Mouse (Mus musculus) R1 (cell line): ENCODE measurements around the gene Ap3m1.
A peak's percentile ranks its signal among the peaks of the same experiment; 100 is the strongest.

Source experiments
- DNase-seq: peaks from one replicate; pipeline ENCODE4 v3.0.0-alpha.2; 2018; ENCODE audit warnings: low read depth, low spot score

The Ap3m1 gene

DNA sequence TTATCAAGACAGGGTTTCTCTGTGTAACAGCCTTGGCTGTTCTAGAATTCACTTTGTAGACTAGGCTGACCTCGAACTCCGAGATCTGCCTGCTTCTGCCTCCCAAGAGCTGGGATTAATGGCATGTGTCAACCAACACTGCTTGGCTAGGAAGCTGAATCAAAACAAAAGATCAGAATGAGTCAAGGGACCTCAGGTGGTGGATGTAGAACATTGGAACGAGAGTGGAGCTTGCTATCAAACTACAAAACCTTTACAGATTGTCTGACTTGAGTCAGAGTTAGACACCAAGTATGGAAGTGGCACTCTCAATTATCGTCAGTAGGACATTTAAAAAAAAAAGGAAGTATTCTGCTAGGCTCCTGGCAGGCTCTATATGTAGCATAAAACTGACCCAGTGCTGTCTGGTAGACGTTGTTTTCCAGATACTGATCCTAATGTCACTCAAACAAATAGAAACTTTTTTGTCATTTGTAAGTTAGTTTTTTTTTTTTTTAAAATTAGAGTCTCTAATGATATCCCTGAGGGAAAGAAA lies 38.4 kb downstream of the Ap3m1 start:
- DNase-seq, result no peak

DNA sequence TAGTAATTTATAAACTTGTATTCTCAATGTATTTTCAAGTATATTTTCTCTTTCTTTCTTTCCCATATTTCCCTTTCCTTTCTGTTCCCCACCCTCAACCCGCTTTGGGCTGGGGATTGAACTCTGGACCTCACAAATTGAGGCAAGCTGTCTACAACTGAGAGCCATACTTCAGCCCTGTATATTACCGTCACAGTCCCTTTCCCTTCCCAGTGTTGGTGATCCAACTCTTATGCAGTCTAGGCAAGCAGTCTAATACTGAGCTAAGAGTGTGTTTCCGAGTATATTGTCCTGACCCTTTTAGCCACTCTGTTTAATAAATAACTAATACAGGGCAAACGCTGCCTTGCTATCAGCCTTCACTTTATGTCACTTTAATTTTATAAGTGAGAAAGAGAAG lies 52.7 kb downstream of the Ap3m1 start:
- DNase-seq, result no peak

DNA sequence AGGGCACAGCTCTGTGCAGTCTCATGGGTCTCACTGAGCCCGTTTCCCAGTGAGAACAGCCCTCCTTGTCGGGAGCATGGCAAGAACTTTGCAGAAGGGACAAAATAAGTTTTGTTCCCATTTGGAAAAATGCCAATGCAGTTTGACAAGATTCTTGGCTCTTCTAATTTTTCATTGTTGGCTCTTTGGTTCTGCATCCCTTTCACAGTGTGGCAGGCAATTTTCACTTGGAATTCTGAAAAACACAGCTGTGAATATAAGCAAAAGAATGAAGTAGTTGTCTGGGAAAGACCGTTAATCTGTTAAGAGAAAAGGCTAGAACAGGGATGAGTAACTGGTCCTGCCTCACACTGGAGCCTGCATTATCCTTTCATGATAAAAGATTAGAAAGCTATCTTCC lies 54.8 kb downstream of the Ap3m1 start:
- DNase-seq, result no peak

DNA sequence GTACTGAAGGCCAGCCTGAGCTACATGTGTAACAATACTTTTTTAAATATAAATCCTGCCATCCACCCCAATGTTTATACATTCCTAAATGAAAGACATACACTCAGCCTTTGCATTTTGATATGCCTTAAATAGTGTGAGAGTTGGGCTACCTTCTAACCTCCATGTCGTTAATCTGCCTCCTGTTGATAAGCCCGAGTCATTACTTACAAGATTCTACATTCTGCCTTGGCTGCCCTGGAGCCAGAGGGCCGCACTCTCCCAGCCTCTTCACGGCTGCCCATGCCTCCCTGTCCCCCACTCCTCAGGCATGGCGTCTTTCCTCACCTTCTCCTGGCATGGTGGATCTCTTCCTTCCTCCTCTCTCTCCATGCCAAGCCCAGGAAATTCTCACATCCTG lies 55.9 kb downstream of the Ap3m1 start:
- no peak for DNase-seq

DNA sequence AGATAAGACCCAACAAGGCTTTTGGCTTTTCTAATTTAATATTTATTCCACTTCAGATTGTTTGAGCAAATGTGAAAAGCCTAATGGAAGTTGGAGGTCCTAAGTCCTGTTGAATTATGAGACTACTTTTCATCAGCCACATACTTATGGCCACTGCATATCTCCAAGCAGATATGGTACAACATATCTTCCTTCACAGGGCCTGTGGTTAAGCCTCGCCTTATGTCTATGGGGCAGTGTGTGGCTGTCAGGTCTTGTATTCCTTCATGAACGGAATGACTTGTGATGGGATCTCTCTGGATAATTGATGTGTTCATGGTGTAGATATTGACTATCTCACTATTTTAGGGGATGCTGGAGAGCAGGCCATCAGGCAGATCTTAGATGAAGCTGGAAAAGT lies 56.8 kb downstream of the Ap3m1 start:
- DNase-seq, result no peak

DNA sequence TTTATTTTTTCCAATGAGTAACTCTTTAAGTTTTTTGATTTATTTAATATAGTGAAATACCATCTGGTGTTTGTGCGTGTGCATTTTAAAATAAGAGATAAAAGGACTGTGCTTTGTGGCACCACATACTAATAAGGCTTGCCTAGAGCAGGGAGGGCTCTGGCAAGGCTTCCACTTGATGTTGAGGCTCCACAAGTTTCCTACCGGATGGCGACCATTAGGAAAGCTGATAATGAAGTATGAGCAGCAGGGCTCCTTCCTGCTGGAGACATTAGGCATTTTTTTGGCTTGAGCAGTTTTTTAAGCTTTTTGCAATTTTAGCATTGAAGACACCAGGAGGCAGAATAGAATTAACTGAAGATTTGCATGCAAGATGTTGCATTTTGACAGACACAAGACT lies 57.8 kb downstream of the Ap3m1 start:
- no peak for DNase-seq

DNA sequence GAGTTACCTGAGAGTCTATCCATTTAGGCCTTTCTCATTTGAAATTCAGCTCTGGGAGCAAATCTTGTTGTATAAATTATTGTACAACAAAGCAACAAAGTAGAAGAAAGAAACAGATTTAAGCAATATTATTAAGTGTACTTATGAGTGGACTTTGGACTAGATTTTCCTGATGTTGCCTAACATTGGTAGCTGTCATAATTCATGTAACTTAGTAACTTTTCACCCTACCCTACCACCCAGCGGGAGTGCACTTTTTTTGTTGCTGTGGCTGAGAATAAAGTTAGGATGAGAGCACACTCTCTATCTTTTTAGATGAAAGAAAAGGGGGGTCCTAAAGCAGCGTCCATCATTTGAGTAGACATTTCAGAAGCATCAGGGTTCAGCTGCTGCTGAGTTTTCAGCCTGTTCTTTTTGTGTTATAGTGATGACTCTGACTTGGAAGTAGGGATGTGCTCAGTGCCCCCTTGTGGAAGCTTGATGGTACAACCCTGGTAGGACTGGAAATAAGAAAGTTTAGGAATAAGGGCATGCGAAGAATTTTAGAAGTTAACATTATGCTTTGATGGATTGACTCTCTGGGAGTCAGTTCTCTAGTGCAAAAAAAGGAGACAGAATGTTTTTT lies 59.1 kb downstream of the Ap3m1 start:
- peak; percentile 65 for DNase-seq

DNA sequence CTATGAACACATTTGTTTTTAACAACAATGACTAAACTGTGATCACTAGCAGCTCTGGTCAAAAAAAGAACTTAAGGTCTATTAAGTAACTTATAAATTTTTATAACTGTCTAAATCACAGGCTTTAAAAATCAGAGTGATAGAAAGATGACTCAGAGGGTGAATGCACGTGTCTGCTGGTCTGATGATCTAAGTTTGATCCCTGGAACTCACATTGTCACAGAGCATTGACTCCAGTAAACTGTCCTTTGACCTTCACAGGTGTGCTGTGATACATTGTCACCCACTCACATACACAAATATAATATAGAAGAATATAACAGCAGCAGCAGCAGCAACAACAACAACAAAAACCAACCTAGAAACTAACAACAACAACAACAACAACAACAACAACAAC lies 60.8 kb downstream of the Ap3m1 start:
- DNase-seq, result no peak

DNA sequence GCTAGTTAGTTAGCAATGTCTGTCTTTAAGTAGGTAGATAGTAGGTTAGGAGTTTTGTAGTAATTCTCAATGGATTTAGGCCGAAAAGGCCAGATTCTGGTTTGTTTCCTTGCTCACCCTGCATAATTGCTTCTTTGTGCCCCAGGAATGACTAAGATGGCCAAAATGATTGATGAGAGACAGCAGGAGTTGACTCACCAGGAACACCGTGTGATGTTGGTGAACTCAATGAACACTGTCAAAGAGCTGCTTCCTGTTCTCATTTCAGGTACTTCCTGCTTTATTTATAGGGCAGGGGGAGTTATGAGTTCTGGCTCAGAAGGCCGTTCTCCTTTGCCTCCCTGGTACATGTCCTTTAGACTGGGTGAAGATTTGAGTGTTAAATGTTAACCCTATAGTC lies 66.8 kb downstream of the Ap3m1 start:
- no peak for DNase-seq

DNA sequence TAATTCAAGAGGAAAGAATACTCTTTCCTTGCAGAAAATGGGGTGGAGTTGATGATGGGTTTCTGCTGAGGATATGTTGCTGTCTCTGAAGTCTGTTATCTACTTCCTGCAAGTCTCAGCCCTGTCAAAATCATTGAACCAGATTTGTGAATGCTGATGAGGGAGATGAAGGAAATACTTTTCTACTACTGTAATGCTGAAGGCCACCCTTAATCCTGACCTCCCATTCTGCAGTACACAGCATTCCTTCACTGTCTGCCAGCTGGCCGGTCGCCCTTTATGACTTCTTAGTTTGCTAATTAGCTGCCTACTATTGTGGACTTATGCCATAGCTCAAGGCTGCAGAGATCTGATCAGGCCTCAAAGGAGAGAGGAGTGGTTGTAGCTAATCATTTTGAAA lies 68.5 kb downstream of the Ap3m1 start:
- no peak for DNase-seq
